Mouse (Mus musculus) midbrain, embryonic 13.5 days (tissue): Measurements from ENCODE around the gene Spata13. TPM values are rescaled to one million over a fixed set of nuclear protein-coding genes. Genes with fewer than 3 reads are reported as not detected.

ENCODE experiments used
- ATAC-seq: fragments of 200-750 bp; cut with Nextera tagmentation; 2 replicates; pipeline ENCODE4 v1.8.0; 2017; ENCODE audit warnings: mild to moderate bottlenecking, moderate TSS enrichment, moderate library complexity
- H3K27ac ChIP-seq: fragments of 300-500 bp; sonication (generic); 2 replicates; pipeline ENCODE4 v1.5.1; 2015; ENCODE audit warnings: inconsistent platforms, mild to moderate bottlenecking, moderate library complexity
- H3K27me3 ChIP-seq: fragments of 300-500 bp; sonication (generic); 2 replicates; pipeline ENCODE4 v1.6.1; 2015; ENCODE audit warnings: mild to moderate bottlenecking, inconsistent platforms
- H3K36me3 ChIP-seq: fragments of 300-500 bp; sonication (generic); 2 replicates; pipeline ENCODE4 v1.6.1; 2015; ENCODE audit warnings: mild to moderate bottlenecking, inconsistent platforms
- H3K4me1 ChIP-seq: fragments of 300-500 bp; sonication (generic); replicated peaks from 2 replicates; pipeline ENCODE4 v1.6.1; 2015; ENCODE audit warnings: inconsistent platforms
- H3K4me2 ChIP-seq: fragments of 300-500 bp; sonication (generic); replicated peaks from 2 replicates; pipeline ENCODE4 v1.6.1; 2015; ENCODE audit warnings: moderate library complexity, mild to moderate bottlenecking, inconsistent platforms
- H3K4me3 ChIP-seq: fragments of 300-500 bp; sonication (generic); replicated peaks from 2 replicates; pipeline ENCODE4 v1.5.1; 2015; ENCODE audit warnings: mild to moderate bottlenecking, inconsistent platforms
- H3K9ac ChIP-seq: fragments of 300-500 bp; sonication (generic); replicated peaks from 2 replicates; pipeline ENCODE4 v1.6.1; 2015; ENCODE audit warnings: mild to moderate bottlenecking, inconsistent platforms
- H3K9me3 ChIP-seq: fragments of 300-500 bp; sonication (generic); 2 replicates; pipeline ENCODE4 v1.6.1; 2016; ENCODE audit warnings: mild to moderate bottlenecking, inconsistent platforms
- WGBS: fragments of 180-500 bp; shearing (Covaris S2); methylation state at CpG from one replicate; pipeline ENCODE4 v1.1.7; 2015; 5-methylcytosine and 5-hydroxymethylcytosine counted together
- polyA plus RNA-seq: library from polyadenylated mRNA; unstranded; fragments of >200 nt; fragmentation: Nextera tagmentation; extraction: Ambion mirVana; gene quantifications from 2 replicates; pipeline ENCODE4 v1.2.1, GENCODE M21; 2015

Spata13 gene
- polyA plus RNA-seq, 1 experiment from 2014 or later, result 47.4 TPM

GRCm38 (mm10) chr14:60643098-60643870, 9.5 kb downstream of the Spata13 start:
- 10% methylated on average over 14 of the region's 14 CpGs for WGBS
- peak overlapping the region; percentile 26 for H3K4me2 ChIP-seq
- no peaks in the 10 kb centered on the region for H3K27me3 ChIP-seq
- peak; percentile 81 for ATAC-seq
- H3K4me1 ChIP-seq, result peaks cover 79% of the 10 kb centered on the region
- peak overlapping the region; percentile 88 for H3K27ac ChIP-seq
- H3K36me3 ChIP-seq, result peaks cover 6% of the 10 kb centered on the region
- no peak overlapping the region for H3K4me3 ChIP-seq
- no peak overlapping the region; the same call in 1 of the 2 replicates for H3K9ac ChIP-seq
- H3K9me3 ChIP-seq, result no peaks in the 10 kb centered on the region

DNA sequence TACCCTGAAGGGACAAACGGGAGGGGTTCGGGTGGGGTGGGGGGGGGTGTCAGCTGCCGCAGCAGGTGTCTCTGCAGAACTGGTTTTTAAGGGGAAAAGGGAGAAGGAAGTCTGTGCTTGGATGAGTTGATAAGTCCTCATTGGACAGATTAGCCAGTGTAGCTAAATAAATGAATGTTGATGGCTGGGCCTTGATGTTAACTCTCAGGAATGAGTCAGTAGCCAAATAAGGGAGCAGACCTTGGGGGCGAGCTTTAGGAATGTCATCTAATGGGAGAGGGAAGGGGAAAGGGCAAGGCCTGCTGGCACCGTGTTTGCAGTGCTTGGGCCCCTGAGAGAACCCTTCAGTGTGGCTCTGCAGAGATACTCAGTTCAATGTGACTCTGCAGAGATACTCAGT, 12.6 kb downstream of the Spata13 start:
- no peaks in the 10 kb centered on the region for H3K9me3 ChIP-seq
- H3K4me1 ChIP-seq, result peaks cover 55% of the 10 kb centered on the region
- 83% methylated on average over 5 of the region's 5 CpGs for WGBS
- no peak overlapping the region for H3K4me3 ChIP-seq
- peaks cover 6% of the 10 kb centered on the region for H3K36me3 ChIP-seq
- ATAC-seq, result no peak
- no peak overlapping the region for H3K4me2 ChIP-seq
- no peak overlapping the region for H3K27ac ChIP-seq
- no peak overlapping the region for H3K9ac ChIP-seq
- no peaks in the 10 kb centered on the region for H3K27me3 ChIP-seq

- no peak overlapping the region for H3K4me2 ChIP-seq
- H3K4me1 ChIP-seq, result peaks cover 47% of the 10 kb centered on the region
- no peak overlapping the region for H3K4me3 ChIP-seq
- ATAC-seq, result no peak
- no peaks in the 10 kb centered on the region for H3K27me3 ChIP-seq
- 89% methylated on average over 7 of the region's 7 CpGs for WGBS
- H3K9me3 ChIP-seq, result no peaks in the 10 kb centered on the region
- no peak overlapping the region for H3K9ac ChIP-seq
- H3K27ac ChIP-seq, result no peak overlapping the region
- peaks cover 6% of the 10 kb centered on the region for H3K36me3 ChIP-seq
Measured at GRCm38 (mm10) chr14:60647885-60648284, 14.1 kb downstream of the Spata13 start.

DNA sequence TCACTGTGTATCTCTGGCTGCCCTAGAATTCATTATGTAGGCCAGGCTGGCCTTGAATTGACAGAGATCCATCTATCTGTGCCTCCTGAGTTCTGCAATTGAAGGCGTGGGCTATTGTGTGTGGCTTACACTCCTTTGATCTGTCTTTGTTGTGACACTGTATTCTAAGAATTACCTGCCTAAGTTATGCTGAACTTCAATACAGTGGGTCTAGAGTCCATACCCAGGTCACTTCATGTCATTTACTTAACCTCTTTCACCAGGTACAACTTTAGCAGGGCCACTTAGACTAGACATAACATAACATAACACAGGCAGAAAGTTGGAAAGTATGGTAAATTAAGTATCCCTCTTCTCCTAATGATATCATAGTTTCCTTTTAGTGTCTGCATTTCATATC, 15.2 kb downstream of the Spata13 start:
- peaks cover 6% of the 10 kb centered on the region for H3K36me3 ChIP-seq
- peaks cover 43% of the 10 kb centered on the region for H3K4me1 ChIP-seq
- H3K9ac ChIP-seq, result no peak overlapping the region
- no peak overlapping the region for H3K27ac ChIP-seq
- H3K27me3 ChIP-seq, result no peaks in the 10 kb centered on the region
- no peaks in the 10 kb centered on the region for H3K9me3 ChIP-seq
- WGBS, result 93% methylated on average over 1 of the region's 1 CpGs
- H3K4me3 ChIP-seq, result no peak overlapping the region
- H3K4me2 ChIP-seq, result no peak overlapping the region
- ATAC-seq, result no peak

- Histone ChIP-seq H3K27ac (no peak overlapping the region), H3K4me2 (no peak overlapping the region), H3K36me3 (no peaks in the 10 kb centered on the region), H3K27me3 (no peaks in the 10 kb centered on the region), H3K4me3 (no peak overlapping the region), H3K9me3 (no peaks in the 10 kb centered on the region), H3K4me1 (peaks cover 29% of the 10 kb centered on the region; the same call in 1 of the 2 replicates), H3K9ac (no peak overlapping the region)
- no peak for ATAC-seq
- WGBS, result 76% methylated on average over 4 of the region's 4 CpGs
Measured at GRCm38 (mm10) chr14:60653184-60653583, 19.4 kb downstream of the Spata13 start.

GRCm38 (mm10) chr14:60653977-60654376, 20.2 kb downstream of the Spata13 start:
- 71% methylated on average over 5 of the region's 5 CpGs for WGBS
- no peak overlapping the region for H3K4me3 ChIP-seq
- no peak overlapping the region for H3K27ac ChIP-seq
- no peaks in the 10 kb centered on the region for H3K36me3 ChIP-seq
- no peak overlapping the region for H3K9ac ChIP-seq
- no peaks in the 10 kb centered on the region for H3K27me3 ChIP-seq
- H3K9me3 ChIP-seq, result no peaks in the 10 kb centered on the region
- H3K4me2 ChIP-seq, result no peak overlapping the region
- peaks cover 29% of the 10 kb centered on the region; the same call in 1 of the 2 replicates for H3K4me1 ChIP-seq
- ATAC-seq, result peak; percentile 63

- Histone ChIP-seq H3K36me3 (0 out of 2 replicates have a peak, but pooled peaks cover 3% of the 10 kb centered on the region), H3K4me3 (no peak overlapping the region), H3K27me3 (no peaks in the 10 kb centered on the region), H3K9me3 (no peaks in the 10 kb centered on the region), H3K9ac (no peak overlapping the region), H3K27ac (no peak overlapping the region), H3K4me2 (no peak overlapping the region), H3K4me1 (peaks cover 29% of the 10 kb centered on the region; the same call in 1 of the 2 replicates)
- ATAC-seq, result no peak
- WGBS, result 87% methylated on average over 11 of the region's 11 CpGs
Measured at GRCm38 (mm10) chr14:60654708-60655107, 20.9 kb downstream of the Spata13 start.

GRCm38 (mm10) chr14:60655941-60656700, 22.3 kb downstream of the Spata13 start:
- Histone ChIP-seq H3K27me3 (no peaks in the 10 kb centered on the region), H3K9ac (no peak overlapping the region), H3K36me3 (peaks cover 14% of the 10 kb centered on the region; the same call in 1 of the 2 replicates), H3K4me2 (no peak overlapping the region), H3K4me1 (peaks cover 26% of the 10 kb centered on the region; the same call in 1 of the 2 replicates), H3K4me3 (no peak overlapping the region), H3K9me3 (no peaks in the 10 kb centered on the region), H3K27ac (no peak overlapping the region; the same call in 1 of the 2 replicates)
- ATAC-seq, result no peak
- 85% methylated on average over 15 of the region's 15 CpGs for WGBS

DNA sequence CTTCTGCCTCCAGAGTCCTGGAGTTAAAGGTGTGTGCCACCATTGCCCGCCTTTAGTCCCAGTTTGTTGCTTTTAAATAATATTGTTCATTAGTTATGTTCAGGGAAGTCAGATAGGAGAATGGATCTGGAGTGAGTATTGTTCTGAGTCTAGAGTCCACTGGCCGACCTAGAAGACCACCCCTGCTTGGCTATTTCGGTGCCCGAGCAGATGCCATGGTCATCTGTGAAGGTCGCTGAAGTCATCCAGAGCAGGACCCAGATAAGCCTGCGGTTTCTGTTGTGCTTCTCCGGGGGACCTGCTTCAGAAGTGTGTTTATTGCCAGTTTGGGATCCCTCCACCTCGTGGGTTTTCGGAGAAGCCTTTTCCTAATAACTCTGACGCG, 22.9 kb downstream of the Spata13 start:
- no peaks in the 10 kb centered on the region for H3K27me3 ChIP-seq
- H3K27ac ChIP-seq, result no peak overlapping the region
- no peak overlapping the region for H3K4me3 ChIP-seq
- peaks cover 14% of the 10 kb centered on the region; the same call in 1 of the 2 replicates for H3K36me3 ChIP-seq
- ATAC-seq, result no peak
- H3K9me3 ChIP-seq, result no peaks in the 10 kb centered on the region
- no peak overlapping the region for H3K9ac ChIP-seq
- no peak overlapping the region for H3K4me2 ChIP-seq
- 97% methylated on average over 11 of the region's 11 CpGs for WGBS
- peaks cover 26% of the 10 kb centered on the region; the same call in 1 of the 2 replicates for H3K4me1 ChIP-seq

GRCm38 (mm10) chr14:60657891-60658290, 24.1 kb downstream of the Spata13 start:
- H3K27me3 ChIP-seq, result no peaks in the 10 kb centered on the region

DNA sequence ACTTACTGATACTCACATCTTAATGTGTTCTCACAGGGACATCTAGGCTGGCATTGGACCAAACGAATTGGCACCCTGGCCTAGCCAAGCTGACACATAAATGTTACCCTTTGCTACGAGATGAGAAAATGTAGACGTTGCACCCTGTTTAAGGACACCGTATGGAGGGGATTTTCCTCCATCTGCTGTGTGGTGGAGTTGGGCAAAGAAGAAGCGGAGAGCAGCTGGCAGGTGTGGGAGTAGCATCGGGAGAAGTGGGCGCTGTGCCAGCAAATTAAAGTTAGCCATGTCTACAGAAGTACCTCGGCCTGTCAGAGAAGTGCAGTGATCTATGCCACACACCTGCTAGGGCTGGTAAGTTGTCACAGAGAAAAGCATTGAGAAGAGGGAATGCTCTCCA, 25.7 kb downstream of the Spata13 start:
- no peak for ATAC-seq
- WGBS, result 87% methylated on average over 8 of the region's 8 CpGs
- Histone ChIP-seq H3K4me3 (no peak overlapping the region), H3K9me3 (no peaks in the 10 kb centered on the region), H3K9ac (no peak overlapping the region), H3K36me3 (peaks cover 14% of the 10 kb centered on the region; the same call in 1 of the 2 replicates), H3K27me3 (no peaks in the 10 kb centered on the region), H3K4me2 (no peak overlapping the region), H3K27ac (no peak overlapping the region), H3K4me1 (peaks cover 28% of the 10 kb centered on the region)

More at GRCm38 (mm10) chr14:60657891-60658290, 24.1 kb downstream of the Spata13 start:
- H3K4me1 ChIP-seq, result peaks cover 20% of the 10 kb centered on the region; the same call in 1 of the 2 replicates
- no peak overlapping the region for H3K4me3 ChIP-seq
- no peak overlapping the region for H3K4me2 ChIP-seq
- H3K9me3 ChIP-seq, result no peaks in the 10 kb centered on the region
- no peak overlapping the region for H3K27ac ChIP-seq
- H3K9ac ChIP-seq, result no peak overlapping the region
- ATAC-seq, result no peak
- peaks cover 14% of the 10 kb centered on the region; the same call in 1 of the 2 replicates for H3K36me3 ChIP-seq
- WGBS, result 88% methylated on average over 2 of the region's 2 CpGs

DNA sequence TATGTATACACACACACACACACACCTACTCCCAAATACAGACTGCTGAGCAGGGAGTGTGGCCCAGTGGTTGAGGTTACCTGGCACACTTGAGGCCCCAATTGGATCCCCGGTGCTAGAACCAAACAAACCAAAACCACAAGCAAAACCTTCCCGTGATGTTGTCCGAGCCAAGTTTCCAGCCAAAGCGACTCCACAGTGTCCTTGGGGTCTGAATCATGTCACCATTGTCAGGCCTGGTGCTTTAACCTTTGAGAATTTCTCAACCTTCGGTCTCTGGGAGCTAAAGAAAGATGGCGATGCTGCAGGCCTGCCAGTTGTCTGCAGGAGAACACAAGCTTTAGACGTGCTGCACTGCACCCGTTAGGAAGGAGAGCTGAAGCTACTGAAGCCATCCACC, 26.8 kb downstream of the Spata13 start:
- Histone ChIP-seq H3K36me3 (peaks cover 14% of the 10 kb centered on the region; the same call in 1 of the 2 replicates), H3K9me3 (no peaks in the 10 kb centered on the region), H3K27me3 (no peaks in the 10 kb centered on the region), H3K4me2 (no peak overlapping the region), H3K27ac (no peak overlapping the region), H3K4me1 (peaks cover 32% of the 10 kb centered on the region), H3K9ac (no peak overlapping the region), H3K4me3 (no peak overlapping the region)
- no peak for ATAC-seq
- WGBS, result 96% methylated on average over 8 of the region's 8 CpGs
